Mouse (Mus musculus) forebrain, embryonic 12.5 days (tissue): ENCODE measurements around the gene Sepsecs. TPM values are rescaled to one million over a fixed set of nuclear protein-coding genes. Genes with fewer than 3 reads are reported as not detected.

Experiments
- ATAC-seq: fragments of 200-750 bp; cut with Nextera tagmentation; 2 replicates; pipeline ENCODE4 v1.8.0; 2017; ENCODE audit warnings: moderate TSS enrichment; ENCODE audit not compliant: low FRiP score
- H3K27ac ChIP-seq: fragments of 300-500 bp; sonication (generic); 2 replicates; pipeline ENCODE4 v1.5.1; 2016; ENCODE audit warnings: mild to moderate bottlenecking
- H3K27me3 ChIP-seq: fragments of 300-500 bp; sonication (generic); 2 replicates; pipeline ENCODE4 v1.6.1; 2016; ENCODE audit warnings: mild to moderate bottlenecking
- H3K36me3 ChIP-seq: fragments of 300-500 bp; sonication (generic); replicated peaks from 2 replicates; pipeline ENCODE4 v1.6.1; 2016; ENCODE audit warnings: mild to moderate bottlenecking
- H3K4me1 ChIP-seq: fragments of 300-500 bp; sonication (generic); 2 replicates; pipeline ENCODE4 v1.6.1; 2016
- H3K4me2 ChIP-seq: fragments of 300-500 bp; sonication (generic); 2 replicates; pipeline ENCODE4 v1.6.1; 2016; ENCODE audit warnings: mild to moderate bottlenecking, moderate library complexity
- H3K4me3 ChIP-seq: fragments of 300-500 bp; sonication (generic); replicated peaks from 2 replicates; pipeline ENCODE4 v1.5.1; 2016; ENCODE audit warnings: mild to moderate bottlenecking
- H3K9ac ChIP-seq: fragments of 300-500 bp; sonication (generic); 2 replicates; pipeline ENCODE4 v1.6.1; 2016; ENCODE audit warnings: mild to moderate bottlenecking
- H3K9me3 ChIP-seq: fragments of 300-500 bp; sonication (generic); 2 replicates; pipeline ENCODE4 v1.6.1; 2016
- WGBS: fragments of 180-500 bp; shearing (Covaris S2); methylation state at CpG from one replicate; pipeline ENCODE4 v1.1.7; 2016; 5-methylcytosine and 5-hydroxymethylcytosine counted together
- polyA plus RNA-seq: library from polyadenylated mRNA; unstranded; fragments of >200 nt; fragmentation: Nextera tagmentation; extraction: Ambion mirVana; gene quantifications from 2 replicates; pipeline ENCODE4 v1.2.1, GENCODE M21; 2016

Sepsecs gene
- polyA plus RNA-seq, 1 experiment from 2014 or later: 9.7 TPM

GRCm38 (mm10) chr5:52617711-52618347, 51.7 kb downstream of the Sepsecs start:
- Histone ChIP-seq H3K9ac (no peak overlapping the region), H3K4me2 (peak overlapping the region; percentile 74), H3K36me3 (no peaks in the 10 kb centered on the region), H3K4me1 (peaks cover 20% of the 10 kb centered on the region), H3K9me3 (no peaks in the 10 kb centered on the region), H3K27ac (peak overlapping the region; percentile 82), H3K4me3 (peak overlapping the region; percentile 40), H3K27me3 (peaks cover 22% of the 10 kb centered on the region)
- ATAC-seq: peak; percentile 54
- WGBS: 30% methylated on average over 9 of the region's 9 CpGs

- no peaks in the 10 kb centered on the region for H3K9me3 ChIP-seq
- ATAC-seq: no peak
- H3K27me3 ChIP-seq: peaks cover 22% of the 10 kb centered on the region
- no peaks in the 10 kb centered on the region for H3K36me3 ChIP-seq
- H3K4me2 ChIP-seq: no peak overlapping the region
- no peak overlapping the region for H3K4me3 ChIP-seq
- H3K4me1 ChIP-seq: peaks cover 20% of the 10 kb centered on the region
- peak overlapping the region; percentile 42; the same call in 1 of the 2 replicates for H3K27ac ChIP-seq
- H3K9ac ChIP-seq: no peak overlapping the region
- WGBS: 38% methylated on average over 2 of the region's 2 CpGs
These were observed 53.0 kb downstream of the Sepsecs start for GRCm38 (mm10) chr5:52616549-52616948.

DNA sequence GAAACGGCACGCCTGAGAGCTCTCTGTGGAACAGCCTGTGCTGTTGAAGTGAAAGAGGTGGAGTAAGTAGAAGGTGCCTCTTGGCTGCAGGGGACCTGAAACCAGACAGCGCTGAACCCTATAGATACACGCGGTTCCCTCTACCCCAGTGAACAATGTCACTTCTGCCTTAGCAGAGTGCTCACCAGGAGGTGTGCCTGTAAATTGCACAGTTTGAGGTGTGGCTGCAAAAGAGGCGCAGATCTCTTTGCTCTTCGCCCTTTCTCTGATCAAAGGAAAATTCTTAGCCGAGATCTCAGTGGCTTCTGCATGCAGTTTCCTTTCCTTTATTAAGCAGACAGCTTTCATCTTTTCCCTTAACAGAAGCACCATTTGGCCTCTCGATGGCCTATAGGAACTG, 54.1 kb downstream of the Sepsecs start:
- peaks cover 22% of the 10 kb centered on the region for H3K27me3 ChIP-seq
- H3K4me2 ChIP-seq: no peak overlapping the region
- ATAC-seq: no peak
- WGBS: 67% methylated on average over 9 of the region's 9 CpGs
- peaks cover 20% of the 10 kb centered on the region for H3K4me1 ChIP-seq
- H3K36me3 ChIP-seq: no peaks in the 10 kb centered on the region
- no peak overlapping the region for H3K4me3 ChIP-seq
- no peak overlapping the region for H3K9ac ChIP-seq
- no peak overlapping the region for H3K27ac ChIP-seq
- no peaks in the 10 kb centered on the region for H3K9me3 ChIP-seq

DNA sequence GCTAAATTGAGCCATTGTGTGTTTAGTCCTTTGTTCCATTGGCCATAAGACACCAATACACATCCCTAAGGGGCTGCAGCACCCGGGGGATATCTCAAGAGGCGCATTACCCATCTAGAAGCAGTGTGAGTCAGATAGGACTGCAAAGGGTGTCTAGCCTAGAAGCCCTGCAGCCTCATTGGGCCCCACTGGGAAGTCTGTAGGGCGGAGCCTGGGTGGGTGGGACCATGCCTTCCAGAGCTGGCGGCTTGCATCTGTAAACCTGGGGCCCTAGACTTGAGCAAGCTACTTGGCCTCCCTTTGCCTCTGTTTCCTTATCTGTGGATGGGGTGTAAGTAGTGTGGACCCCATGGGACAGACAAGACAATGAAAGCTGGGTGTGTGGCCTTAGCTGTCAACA, 54.8 kb downstream of the Sepsecs start:
- H3K4me1 ChIP-seq: peaks cover 20% of the 10 kb centered on the region
- H3K9ac ChIP-seq: no peak overlapping the region
- H3K27me3 ChIP-seq: peaks cover 18% of the 10 kb centered on the region
- no peaks in the 10 kb centered on the region for H3K9me3 ChIP-seq
- H3K36me3 ChIP-seq: no peaks in the 10 kb centered on the region
- no peak overlapping the region for H3K4me2 ChIP-seq
- 79% methylated on average over 4 of the region's 4 CpGs for whole genome bisulfite sequencing
- H3K27ac ChIP-seq: no peak overlapping the region
- ATAC-seq: no peak
- no peak overlapping the region for H3K4me3 ChIP-seq

DNA sequence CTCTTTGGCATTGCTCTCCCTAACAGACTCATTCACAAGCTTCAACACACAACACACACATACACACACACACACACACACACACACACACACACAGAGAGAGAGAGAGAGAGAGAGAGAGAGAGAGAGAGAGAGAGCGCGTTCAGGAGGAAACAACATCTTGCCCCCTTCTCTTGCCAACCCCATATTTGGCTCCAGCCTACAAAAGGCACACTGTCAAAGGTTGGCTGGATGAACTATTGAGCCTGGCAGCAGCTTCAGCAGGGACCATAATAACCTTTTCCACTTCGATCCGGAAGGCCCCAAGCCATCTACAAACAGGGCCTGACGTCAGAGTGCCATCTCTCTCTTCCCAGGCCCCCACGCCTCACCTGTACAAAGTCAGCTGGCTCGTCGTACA, 56.7 kb downstream of the Sepsecs start:
- no peak overlapping the region for H3K4me2 ChIP-seq
- no peak overlapping the region for H3K9ac ChIP-seq
- 93% methylated on average over 8 of the region's 8 CpGs for WGBS
- peaks cover 8% of the 10 kb centered on the region for H3K27me3 ChIP-seq
- no peak overlapping the region for H3K27ac ChIP-seq
- H3K36me3 ChIP-seq: no peaks in the 10 kb centered on the region
- no peaks in the 10 kb centered on the region for H3K9me3 ChIP-seq
- peaks cover 13% of the 10 kb centered on the region for H3K4me1 ChIP-seq
- no peak overlapping the region for H3K4me3 ChIP-seq
- ATAC-seq: no peak

DNA sequence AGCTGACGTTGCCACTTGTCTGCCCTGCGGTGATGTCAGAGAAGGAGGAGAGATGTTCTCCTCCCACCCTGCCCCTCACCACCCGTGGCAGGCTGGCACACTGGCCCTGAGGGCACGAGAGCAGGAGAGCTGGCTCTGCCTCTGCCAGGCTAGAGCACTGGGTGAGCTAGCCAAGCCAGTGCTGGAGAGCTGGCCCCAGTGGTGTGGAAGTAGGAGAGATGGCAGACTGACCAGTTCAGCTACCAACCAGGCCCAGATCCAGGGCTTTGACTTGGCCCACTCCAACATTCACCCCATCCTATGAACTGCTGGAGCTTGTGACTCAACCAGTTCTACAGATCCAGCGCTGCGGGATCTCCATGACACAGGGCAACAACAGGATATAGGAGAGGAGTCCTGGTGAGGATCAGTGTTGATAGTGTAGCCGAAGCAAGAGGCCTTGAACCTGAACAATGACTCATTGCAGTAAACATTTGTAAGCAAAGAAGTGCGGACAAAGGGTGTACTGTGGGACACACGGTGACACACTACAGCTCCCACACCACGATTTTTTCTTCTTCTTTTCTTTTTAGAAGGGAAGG, 58.1 kb downstream of the Sepsecs start:
- Histone ChIP-seq H3K27ac (no peak overlapping the region), H3K9me3 (no peaks in the 10 kb centered on the region), H3K36me3 (no peaks in the 10 kb centered on the region), H3K4me3 (no peak overlapping the region), H3K4me1 (peaks cover 1% of the 10 kb centered on the region; the same call in 1 of the 2 replicates), H3K27me3 (no peaks in the 10 kb centered on the region), H3K9ac (no peak overlapping the region), H3K4me2 (no peak overlapping the region)
- no peak for ATAC-seq
- 79% methylated on average over 10 of the region's 10 CpGs for WGBS

DNA sequence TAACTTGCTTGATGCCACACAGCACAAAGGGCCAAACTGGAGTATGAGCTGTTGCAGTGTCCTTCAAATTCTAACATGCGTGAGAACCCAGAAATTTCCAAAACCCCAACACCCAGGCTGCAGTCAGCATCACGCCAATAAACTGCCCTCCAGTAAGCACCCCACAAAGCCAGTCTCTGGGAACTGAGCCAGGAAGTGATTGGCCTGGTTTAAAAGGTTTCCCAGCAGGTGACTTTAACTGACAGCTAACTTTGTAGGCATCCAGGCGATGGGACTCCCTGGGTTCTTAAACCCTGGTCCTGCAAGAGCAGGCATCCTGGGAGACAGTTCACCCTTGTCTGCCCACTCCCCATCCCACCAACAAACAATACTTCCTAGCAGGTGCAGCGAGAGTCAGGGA, 59.2 kb downstream of the Sepsecs start:
- no peak overlapping the region for H3K4me3 ChIP-seq
- H3K36me3 ChIP-seq: no peaks in the 10 kb centered on the region
- no peak for ATAC-seq
- H3K4me1 ChIP-seq: no peaks in the 10 kb centered on the region
- H3K27ac ChIP-seq: no peak overlapping the region
- H3K4me2 ChIP-seq: no peak overlapping the region
- H3K9me3 ChIP-seq: no peaks in the 10 kb centered on the region
- H3K27me3 ChIP-seq: no peaks in the 10 kb centered on the region
- no peak overlapping the region for H3K9ac ChIP-seq
- WGBS: 43% methylated on average over 4 of the region's 4 CpGs

GRCm38 (mm10) chr5:52609672-52610071, 59.8 kb downstream of the Sepsecs start:
- H3K4me2 ChIP-seq: no peak overlapping the region
- no peaks in the 10 kb centered on the region for H3K4me1 ChIP-seq
- H3K36me3 ChIP-seq: no peaks in the 10 kb centered on the region
- no peak overlapping the region for H3K9ac ChIP-seq
- no peaks in the 10 kb centered on the region for H3K9me3 ChIP-seq
- no peak for ATAC-seq
- no peaks in the 10 kb centered on the region for H3K27me3 ChIP-seq
- no peak overlapping the region for H3K27ac ChIP-seq
- WGBS: 91% methylated on average over 10 of the region's 10 CpGs
- no peak overlapping the region for H3K4me3 ChIP-seq

DNA sequence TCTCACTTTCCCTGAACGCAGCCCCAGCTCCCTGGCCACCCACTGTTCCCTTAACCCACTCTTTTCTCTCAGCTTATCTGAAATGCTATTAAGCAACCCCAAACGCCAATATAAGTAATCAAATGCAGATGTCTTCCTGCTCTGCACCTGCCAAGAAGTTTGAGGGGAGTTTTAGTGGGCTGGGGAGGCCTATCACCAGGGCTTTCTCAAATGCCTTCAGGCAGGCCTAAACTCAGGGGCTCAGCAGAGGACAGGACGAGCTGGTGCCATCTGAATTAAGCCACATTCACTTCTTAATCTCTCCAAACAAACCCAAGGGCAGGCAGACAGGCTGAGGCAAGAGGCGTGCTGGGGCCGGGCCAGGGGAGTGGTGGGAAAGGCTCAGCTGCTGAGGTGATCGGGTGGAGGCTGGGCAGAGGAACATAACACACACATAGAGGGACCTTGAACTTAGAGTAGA, 64.9 kb downstream of the Sepsecs start:
- Histone ChIP-seq H3K9me3 (no peaks in the 10 kb centered on the region), H3K4me3 (no peak overlapping the region), H3K9ac (no peak overlapping the region), H3K27me3 (no peaks in the 10 kb centered on the region), H3K4me1 (no peaks in the 10 kb centered on the region), H3K36me3 (no peaks in the 10 kb centered on the region), H3K27ac (no peak overlapping the region), H3K4me2 (no peak overlapping the region)
- no peak for ATAC-seq
- WGBS: 46% methylated on average over 6 of the region's 6 CpGs

- no peak for ATAC-seq
- no peak overlapping the region for H3K9ac ChIP-seq
- no peaks in the 10 kb centered on the region for H3K36me3 ChIP-seq
- no peaks in the 10 kb centered on the region for H3K4me1 ChIP-seq
- no peaks in the 10 kb centered on the region for H3K27me3 ChIP-seq
- H3K4me2 ChIP-seq: no peak overlapping the region
- H3K27ac ChIP-seq: no peak overlapping the region
- H3K9me3 ChIP-seq: no peaks in the 10 kb centered on the region
- no peak overlapping the region for H3K4me3 ChIP-seq
- WGBS: 91% methylated on average over 9 of the region's 9 CpGs
These were observed 78.9 kb downstream of the Sepsecs start for GRCm38 (mm10) chr5:52590612-52591011.

Other genes starting within 250 kb of the Sepsecs start
- 5.5 and 5.9 TPM in 2 replicates for gene Ccdc149, start 198.2 kb downstream of the Sepsecs start, polyA plus RNA-seq
- 1.3 and 1.4 TPM in 2 replicates for gene Lgi2, start 103.2 kb downstream of the Sepsecs start, polyA plus RNA-seq
- 16.1 and 19.2 TPM in 2 replicates for gene Pi4k2b, start 71.9 kb upstream of the Sepsecs start, polyA plus RNA-seq
- gene Zcchc4, start 105.7 kb upstream of the Sepsecs start, polyA plus RNA-seq: 19.7 and 20.0 TPM in 2 replicates
- 121 and 127 TPM in 2 replicates for gene Anapc4, start 164.3 kb upstream of the Sepsecs start, polyA plus RNA-seq